Mouse (Mus musculus) gastrocnemius, adult 2 months (tissue): ENCODE results near the gene Parva. TPM values are rescaled to one million over a fixed set of nuclear protein-coding genes. Genes with fewer than 3 reads are reported as not detected.

Experiments
- DNase-seq: peaks from one replicate; pipeline ENCODE4 v3.0.0; 2022
- H3K27ac ChIP-seq: fragments of 200-600 bp; 2 replicates; pipeline ENCODE4 v1.8.1; 2022; ENCODE audit warnings: mild to moderate bottlenecking
- H3K4me3 ChIP-seq: fragments of 200-600 bp; 2 replicates; pipeline ENCODE4 v1.8.1; 2022; ENCODE audit warnings: mild to moderate bottlenecking, moderate library complexity
- CTCF ChIP-seq: fragments of 200-600 bp; IDR thresholded peaks from 2 replicates; pipeline ENCODE4 v1.8.1; 2022; ENCODE audit warnings: antibody characterized with exemption, mild to moderate bottlenecking, moderate library complexity
- intact Hi-C: fragments of 180-260 bp; cut with DNase I; formaldehyde crosslinking; loops from one replicate; pipeline ENCODE4 v1.15.1; 2025
- total RNA-seq, 2 experiments: library from RNA; stranded (reverse); gene quantifications; 2 replicates each; pipeline ENCODE4 v1.2.3; 2021

Gene Parva
- total RNA-seq, 2 experiments from 2014 or later: 10.9 to 17.0 TPM

- no peak overlapping the region for H3K4me3 ChIP-seq
- no peak for TF ChIP-seq CTCF
- H3K27ac ChIP-seq: no peak overlapping the region
- DNase-seq: no peak
- intact Hi-C loops: no loop called here
These were observed 17.1 kb downstream of the Parva start for GRCm38 (mm10) chr7:112444152-112444984.

DNA sequence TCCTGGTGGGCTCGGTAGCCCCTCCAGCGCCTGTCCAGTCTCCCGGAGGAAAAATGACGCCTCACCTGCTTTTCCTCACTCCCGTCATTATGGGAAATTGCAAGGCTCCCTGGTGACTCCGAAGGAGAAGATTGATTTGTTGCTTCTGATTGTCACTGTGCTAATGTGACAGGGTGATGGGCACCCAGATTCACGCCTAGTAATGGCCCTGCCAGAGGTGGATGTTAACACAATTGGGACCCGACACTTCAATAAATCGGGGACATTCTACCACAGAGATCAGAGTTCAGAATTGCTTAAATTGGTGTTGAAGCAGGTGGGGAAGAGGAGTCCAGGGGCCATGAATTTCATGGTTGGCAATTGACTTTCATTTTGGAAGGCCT lies 17.7 kb downstream of the Parva start:
- H3K4me3 ChIP-seq: no peak overlapping the region
- TF ChIP-seq CTCF: no peak
- intact Hi-C loops: no loop called here
- H3K27ac ChIP-seq: no peak overlapping the region
- no peak for DNase-seq

DNA sequence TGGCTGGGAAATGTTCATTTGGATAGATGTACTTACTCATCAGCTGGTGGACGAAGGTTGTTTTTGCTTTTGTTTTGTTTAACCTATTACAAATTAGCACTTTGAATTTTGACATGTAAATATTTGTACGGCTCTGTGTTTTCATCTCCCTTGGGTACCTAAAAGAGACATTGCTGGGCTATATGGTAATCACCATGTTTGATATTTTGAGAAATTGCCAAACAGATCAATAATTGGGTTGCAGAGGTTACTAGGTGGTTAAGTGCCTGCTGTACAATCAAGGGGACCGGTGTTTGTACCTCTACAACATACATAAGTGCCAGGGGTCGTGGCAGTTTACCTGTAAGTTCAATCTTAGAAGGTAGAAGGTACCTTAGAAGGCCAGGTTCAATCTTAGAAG lies 19.2 kb downstream of the Parva start:
- DNase-seq: no peak
- Histone ChIP-seq H3K27ac (no peak overlapping the region), H3K4me3 (no peak overlapping the region)
- no peak for TF ChIP-seq CTCF
- intact Hi-C loops: no loop called here

DNA sequence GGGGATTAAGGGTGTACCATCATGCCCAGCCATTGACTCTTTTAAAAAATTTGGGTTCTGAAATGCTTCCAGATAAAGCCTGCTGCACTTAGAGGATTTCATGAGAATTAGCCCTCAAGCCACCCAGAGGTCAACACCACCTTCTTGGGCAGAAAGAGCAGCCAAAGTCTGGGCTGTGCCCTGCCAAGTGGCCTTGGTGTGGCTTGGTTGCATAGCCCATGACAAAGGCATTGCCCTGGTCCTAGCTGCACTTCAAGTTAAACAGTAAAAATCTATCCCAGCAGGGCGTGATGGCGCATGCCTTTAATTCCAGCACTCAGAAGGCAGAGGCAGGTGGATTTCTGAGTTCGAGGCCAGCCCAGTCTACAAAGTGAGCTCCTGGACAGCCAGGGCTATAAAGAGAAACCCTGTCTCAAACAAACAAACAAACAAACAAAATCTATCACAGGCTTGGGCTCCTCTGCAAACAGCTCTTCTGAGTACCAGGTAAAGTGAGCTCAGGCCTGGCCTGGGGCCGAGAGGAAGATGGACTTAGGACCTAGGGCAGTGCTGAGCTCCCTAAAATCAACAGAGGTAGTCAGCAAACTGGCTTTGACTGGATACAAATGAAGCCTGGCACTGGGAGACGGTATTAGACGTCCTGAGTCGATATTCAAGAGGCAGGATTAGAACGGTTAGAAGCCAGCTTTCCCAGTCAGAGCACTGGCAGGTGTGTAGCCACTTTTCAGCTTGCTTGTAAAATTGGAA lies 22.8 kb downstream of the Parva start:
- Histone ChIP-seq H3K27ac (no peak overlapping the region), H3K4me3 (no peak overlapping the region)
- TF ChIP-seq CTCF: no peak
- intact Hi-C loops: no loop called here
- no peak for DNase-seq

GRCm38 (mm10) chr7:112452471-112452870 lies 25.2 kb downstream of the Parva start:
- Histone ChIP-seq H3K27ac (no peak overlapping the region), H3K4me3 (no peak overlapping the region)
- no peak for TF ChIP-seq CTCF
- intact Hi-C loops: no loop called here
- no peak for DNase-seq

- intact Hi-C loops: no loop called here
- H3K27ac ChIP-seq: peak overlapping the region; percentile 66
- peak; percentile 26 for DNase-seq
- TF ChIP-seq CTCF: no peak
- no peak overlapping the region for H3K4me3 ChIP-seq
These were observed 26.5 kb downstream of the Parva start for GRCm38 (mm10) chr7:112453805-112454214.

DNA sequence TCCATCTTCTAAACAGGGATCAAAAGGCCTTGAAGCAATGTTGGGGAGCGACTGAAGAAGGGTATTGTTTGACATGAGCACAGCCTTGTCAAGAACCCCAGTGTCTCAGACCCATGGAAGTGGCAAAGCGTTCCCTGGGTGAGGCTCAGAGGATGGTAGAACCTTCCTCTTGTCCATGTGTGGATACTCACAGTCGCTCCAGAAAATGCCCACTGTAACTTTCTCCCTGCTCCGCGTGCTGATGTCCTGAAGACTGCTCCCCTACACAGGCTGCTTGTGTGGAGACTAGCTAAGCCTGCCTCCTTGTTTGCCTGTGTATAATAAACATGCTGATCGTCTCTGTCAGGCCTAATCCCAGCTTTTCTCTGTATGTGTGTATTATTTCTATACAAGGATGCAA lies 27.1 kb downstream of the Parva start:
- intact Hi-C loops: no loop called here

DNA sequence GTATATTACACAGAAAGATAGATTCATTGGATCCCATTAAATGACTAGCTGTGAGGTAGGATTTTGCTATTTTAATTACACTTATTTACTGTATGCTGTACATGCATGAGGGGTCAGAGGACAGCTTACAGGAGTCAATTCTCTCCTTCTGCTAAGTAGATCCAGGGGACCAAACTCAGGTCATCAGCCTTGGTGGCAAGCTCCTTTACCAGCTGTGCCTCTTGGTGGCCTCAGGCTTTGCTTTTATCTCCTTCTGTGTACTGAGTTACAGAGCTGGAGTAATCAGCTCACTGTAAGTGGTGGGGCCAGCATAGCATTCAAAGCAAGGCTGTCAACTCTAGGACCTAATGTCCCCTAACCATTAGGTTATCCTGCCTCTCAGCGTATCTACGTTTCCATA lies 27.6 kb downstream of the Parva start:
- no peak for DNase-seq
- intact Hi-C loops: no loop called here
- Histone ChIP-seq H3K4me3 (no peak overlapping the region), H3K27ac (0 out of 2 replicates have a peak overlapping the region, but pooled peaks have one; percentile 66)
- no peak for TF ChIP-seq CTCF

More for the DNA sequence above, 27.1 kb downstream of the Parva start:
- no peak for TF ChIP-seq CTCF
- no peak for DNase-seq
- H3K27ac ChIP-seq: peak overlapping the region; percentile 66
- no peak overlapping the region for H3K4me3 ChIP-seq

GRCm38 (mm10) chr7:112455566-112456110 lies 28.3 kb downstream of the Parva start:
- intact Hi-C loops: no loop called here
- H3K27ac ChIP-seq: no peak overlapping the region
- H3K4me3 ChIP-seq: no peak overlapping the region
- no peak for TF ChIP-seq CTCF
- no peak for DNase-seq

DNA sequence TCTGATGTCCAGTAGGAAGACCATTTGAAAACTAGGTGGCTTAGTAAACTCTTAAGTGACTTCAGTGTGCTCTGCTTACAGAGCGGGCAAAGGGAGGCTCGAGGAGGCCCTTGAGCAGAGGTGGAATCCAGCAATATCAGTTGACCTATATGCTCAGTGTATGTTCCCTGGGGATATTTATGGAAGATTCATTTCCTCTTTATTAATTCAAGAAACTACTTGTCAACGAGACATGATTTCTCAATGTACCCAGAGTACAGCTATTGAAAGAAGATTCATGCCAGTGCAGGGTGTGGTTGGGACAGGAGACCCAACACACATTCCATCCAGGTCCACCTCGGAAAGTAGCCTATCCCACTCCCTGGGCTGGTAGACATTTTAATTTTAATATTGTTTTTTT lies 30.1 kb downstream of the Parva start:
- H3K4me3 ChIP-seq: no peak overlapping the region
- DNase-seq: no peak
- H3K27ac ChIP-seq: no peak overlapping the region
- no peak for TF ChIP-seq CTCF
- intact Hi-C loops: no loop called here

DNA sequence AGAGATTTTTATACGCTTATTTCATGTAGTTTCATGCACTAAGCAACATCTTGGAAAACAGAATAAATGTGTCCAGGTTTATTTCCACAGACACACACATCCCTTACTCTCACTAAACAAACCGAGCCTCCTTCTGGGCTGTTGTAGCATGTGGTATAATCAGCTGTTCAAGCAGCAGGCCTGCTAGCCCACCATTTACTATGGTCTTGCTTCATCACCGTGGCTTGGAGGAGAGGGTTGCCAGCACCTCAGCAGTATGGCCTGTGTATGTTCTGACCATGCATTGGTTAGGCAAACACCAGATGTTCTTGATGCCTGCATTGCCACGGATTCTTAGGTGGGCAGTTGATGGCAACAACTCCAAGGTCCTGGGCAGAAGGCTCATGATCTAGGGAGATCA lies 30.6 kb downstream of the Parva start:
- intact Hi-C loops: no loop called here
- no peak for TF ChIP-seq CTCF
- H3K4me3 ChIP-seq: no peak overlapping the region
- no peak overlapping the region for H3K27ac ChIP-seq
- DNase-seq: no peak

- no peak for TF ChIP-seq CTCF
- intact Hi-C loops: no loop called here
- peak; percentile 55 for DNase-seq
- H3K27ac ChIP-seq: 0 out of 2 replicates have a peak overlapping the region, but pooled peaks have one; percentile 13
- H3K4me3 ChIP-seq: no peak overlapping the region
These were observed 31.1 kb downstream of the Parva start for GRCm38 (mm10) chr7:112458440-112458839.

GRCm38 (mm10) chr7:112463074-112463473 lies 35.8 kb downstream of the Parva start:
- Histone ChIP-seq H3K4me3 (no peak overlapping the region), H3K27ac (peak overlapping the region; percentile 3; the same call in 1 of the 2 replicates)
- intact Hi-C loops: no loop called here
- no peak for TF ChIP-seq CTCF
- no peak for DNase-seq
